Mouse (Mus musculus): ENCODE results near the gene Gsta2.

Gene Gsta2

GRCm38 (mm10) chr9:78355611-78356010 is at the start of gene Gsta2:
Gene Gsta2, minus strand, starts transcription at chr9:78355788.
- in situ Hi-C loops (cut with MseI, MboI) = loop anchor here in 1 of 2 experiments (5.0 kb wide), 1 partner anchor 37 kb away; no protein-coding TSS in a partner anchor

GRCm38 (mm10) chr9:78401596-78401995 is 46.0 kb upstream of the Gsta2 start:
- in situ Hi-C loops (cut with MseI, MboI) = no loop called here

- in situ Hi-C loops (cut with MseI, MboI) = no loop called here
These were observed 45.0 kb upstream of the Gsta2 start for GRCm38 (mm10) chr9:78400570-78400969.

- in situ Hi-C loops (cut with MseI, MboI) = no loop called here
These were observed 40.9 kb upstream of the Gsta2 start for GRCm38 (mm10) chr9:78396517-78396916.

GRCm38 (mm10) chr9:78395630-78396351 is 40.2 kb upstream of the Gsta2 start, which contains the start of gene Ddx43:
Gene Ddx43, plus strand, starts transcription at chr9:78395777.
- in situ Hi-C loops (cut with MseI, MboI) = no loop called here

- in situ Hi-C loops (cut with MseI, MboI) = no loop called here
These were observed 39.6 kb upstream of the Gsta2 start for GRCm38 (mm10) chr9:78395244-78395629.

GRCm38 (mm10) chr9:78394602-78395001 is 39.0 kb upstream of the Gsta2 start:
- in situ Hi-C loops (cut with MseI, MboI) = loop anchor here in 1 of 2 experiments (5.0 kb wide), 1 partner anchor 37 kb away; the partner anchor contains the start of gene Gsta2

GRCm38 (mm10) chr9:78393741-78394140 is 38.2 kb upstream of the Gsta2 start:
- in situ Hi-C loops (cut with MseI, MboI) = loop anchor here in 1 of 2 experiments (5.0 kb wide), 1 partner anchor 36 kb away; the partner anchor contains the start of gene Gsta2

GRCm38 (mm10) chr9:78389981-78390380 is 34.4 kb upstream of the Gsta2 start:
- in situ Hi-C loops (cut with MseI, MboI) = loop anchor here in 1 of 2 experiments (5.0 kb wide), 1 partner anchor 33 kb away; the partner anchor contains the start of gene Gsta2

GRCm38 (mm10) chr9:78386947-78387346 is 31.4 kb upstream of the Gsta2 start:
- in situ Hi-C loops (cut with MseI, MboI) = no loop called here

- in situ Hi-C loops (cut with MseI, MboI) = no loop called here
These were observed 30.3 kb upstream of the Gsta2 start for GRCm38 (mm10) chr9:78385893-78386292.

GRCm38 (mm10) chr9:78378113-78378785 is 22.7 kb upstream of the Gsta2 start, which contains the start of gene Ooep:
Gene Ooep, minus strand, starts transcription at chr9:78378725.
- in situ Hi-C loops (cut with MseI, MboI) = no loop called here

- in situ Hi-C loops (cut with MseI, MboI) = no loop called here
These were observed 22.0 kb upstream of the Gsta2 start for GRCm38 (mm10) chr9:78377546-78377945.

- in situ Hi-C loops (cut with MseI, MboI) = no loop called here
These were observed 19.9 kb upstream of the Gsta2 start for GRCm38 (mm10) chr9:78375486-78375885.

GRCm38 (mm10) chr9:78374885-78375389 is 19.3 kb upstream of the Gsta2 start:
- in situ Hi-C loops (cut with MseI, MboI) = no loop called here

GRCm38 (mm10) chr9:78374397-78374796 is 18.8 kb upstream of the Gsta2 start:
- in situ Hi-C loops (cut with MseI, MboI) = no loop called here

- in situ Hi-C loops (cut with MseI, MboI) = no loop called here
These were observed 17.4 kb upstream of the Gsta2 start for GRCm38 (mm10) chr9:78372827-78373504.

GRCm38 (mm10) chr9:78371441-78371840 is 15.9 kb upstream of the Gsta2 start:
- in situ Hi-C loops (cut with MseI, MboI) = no loop called here

- in situ Hi-C loops (cut with MseI, MboI) = no loop called here
These were observed 14.2 kb upstream of the Gsta2 start for GRCm38 (mm10) chr9:78369786-78370185.

- in situ Hi-C loops (cut with MseI, MboI) = no loop called here
These were observed 13.8 kb upstream of the Gsta2 start for GRCm38 (mm10) chr9:78369349-78369748.

- in situ Hi-C loops (cut with MseI, MboI) = no loop called here
These were observed 13.2 kb upstream of the Gsta2 start for GRCm38 (mm10) chr9:78368671-78369293.
